Mouse (Mus musculus): ENCODE results near the gene Cul3.

- TF ChIP-seq CTCF (IDR thresholded peaks at IDR 0.05; ENCODE audit: borderline replicate concordance, insufficient read depth, low read depth, low read length), result no peak
- TF ChIP-seq POLR2A (IDR thresholded peaks at IDR 0.05; ENCODE audit: borderline replicate concordance, insufficient read depth, low read length), result no peak
Observed at GRCm38 (mm10) chr1:80241579-80241978, 98.7 kb downstream of the Cul3 start.
